Mouse (Mus musculus) testis, adult 2 months (tissue): Measurements from ENCODE around the gene Tbc1d1. TPM values are rescaled to one million over a fixed set of nuclear protein-coding genes. Genes with fewer than 3 reads are reported as not detected.

Experiments used
- H3K27ac ChIP-seq: fragments of 200-500 bp; 2 replicates; pipeline ENCODE4 v1.5.1; 2012; ENCODE audit warnings: low read depth, low read length; ENCODE audit not compliant: control insufficient read depth, insufficient read depth
- H3K27me3 ChIP-seq: fragments of 200-500 bp; 2 replicates; pipeline ENCODE4 v1.6.1; 2012; ENCODE audit warnings: mild to moderate bottlenecking, low read length, moderate library complexity; ENCODE audit not compliant: control insufficient read depth, insufficient read depth
- H3K36me3 ChIP-seq: fragments of 200-500 bp; 2 replicates; pipeline ENCODE4 v1.6.1; 2012; ENCODE audit warnings: mild to moderate bottlenecking, low read length; ENCODE audit not compliant: control insufficient read depth, insufficient read depth
- H3K4me1 ChIP-seq: fragments of 200-500 bp; 2 replicates; pipeline ENCODE4 v1.6.1; 2012; ENCODE audit warnings: low read length; ENCODE audit not compliant: control insufficient read depth, insufficient read depth
- H3K4me3 ChIP-seq: fragments of 200-500 bp; 2 replicates; pipeline ENCODE4 v1.5.1; 2012; ENCODE audit warnings: low read depth, mild to moderate bottlenecking, low read length, moderate library complexity, mixed read lengths; ENCODE audit not compliant: control insufficient read depth
- CTCF ChIP-seq: fragments of 200-500 bp; IDR thresholded peaks from 2 replicates; pipeline ENCODE4 v1.5.1; 2012; ENCODE audit warnings: low read depth, mild to moderate bottlenecking, inconsistent platforms, low read length, moderate library complexity; ENCODE audit not compliant: control insufficient read depth, insufficient read depth, insufficient replicate concordance
- POLR2A ChIP-seq: fragments of 200-500 bp; IDR thresholded peaks from 2 replicates; pipeline ENCODE4 v1.6.1; 2012; ENCODE audit warnings: low read depth, mild to moderate bottlenecking, inconsistent platforms, low read length, moderate library complexity; ENCODE audit not compliant: control insufficient read depth
- polyA plus RNA-seq: library from polyadenylated mRNA; depleted of rRNA; stranded (reverse); fragments of >200 nt; gene quantifications from 2 replicates; pipeline ENCODE4 v1.2.3, GENCODE M21; 2012

Tbc1d1 gene
- polyA plus RNA-seq, 1 experiment: 37.8 TPM

GRCm38 (mm10) chr5:64289202-64290060 is 133.3 kb downstream of the Tbc1d1 start:
- no peak overlapping the region for H3K27ac ChIP-seq
- TF ChIP-seq CTCF (peak; percentile 72; the same call in 1 of the 2 replicates), POLR2A (no peak)
- H3K36me3 ChIP-seq: no peaks in the 10 kb centered on the region; the same call in 1 of the 2 replicates

GRCm38 (mm10) chr5:64290061-64290345 is 133.9 kb downstream of the Tbc1d1 start:
- H3K36me3 ChIP-seq: no peaks in the 10 kb centered on the region
- no peaks in the 10 kb centered on the region for H3K4me1 ChIP-seq
- no peak overlapping the region for H3K27ac ChIP-seq
- H3K27me3 ChIP-seq: no peaks in the 10 kb centered on the region
- TF ChIP-seq POLR2A (no peak), CTCF (no peak)
- no peak overlapping the region for H3K4me3 ChIP-seq

More at GRCm38 (mm10) chr5:64289202-64290060, 133.3 kb downstream of the Tbc1d1 start:
- Histone ChIP-seq H3K27me3 (no peaks in the 10 kb centered on the region), H3K4me3 (no peak overlapping the region), H3K4me1 (no peaks in the 10 kb centered on the region)

DNA sequence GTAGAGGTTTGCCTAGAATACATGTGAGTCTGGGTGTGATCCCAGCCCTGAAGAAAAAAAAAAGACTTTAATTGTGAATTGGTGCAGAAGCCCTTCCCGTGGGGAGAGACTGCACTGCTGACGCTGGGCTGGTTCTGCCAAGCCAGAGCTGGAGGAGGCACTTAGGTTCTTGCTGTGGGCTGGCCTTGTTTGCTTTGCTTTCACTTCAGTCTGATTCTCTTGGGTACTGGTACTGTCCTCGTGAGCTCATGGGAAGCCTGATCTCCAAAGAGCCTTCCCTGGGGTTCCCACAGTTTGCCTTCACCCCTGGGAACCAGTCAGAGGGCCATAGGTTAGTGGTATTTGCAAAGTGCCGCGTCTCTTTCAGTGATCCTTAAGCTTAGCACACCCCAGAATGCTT is 135.6 kb downstream of the Tbc1d1 start:
- peaks cover 2% of the 10 kb centered on the region; the same call in 1 of the 2 replicates for H3K4me1 ChIP-seq
- H3K27ac ChIP-seq: no peak overlapping the region
- H3K27me3 ChIP-seq: no peaks in the 10 kb centered on the region
- no peak overlapping the region for H3K4me3 ChIP-seq
- no peaks in the 10 kb centered on the region; the same call in 1 of the 2 replicates for H3K36me3 ChIP-seq
- TF ChIP-seq POLR2A (no peak), CTCF (no peak)

DNA sequence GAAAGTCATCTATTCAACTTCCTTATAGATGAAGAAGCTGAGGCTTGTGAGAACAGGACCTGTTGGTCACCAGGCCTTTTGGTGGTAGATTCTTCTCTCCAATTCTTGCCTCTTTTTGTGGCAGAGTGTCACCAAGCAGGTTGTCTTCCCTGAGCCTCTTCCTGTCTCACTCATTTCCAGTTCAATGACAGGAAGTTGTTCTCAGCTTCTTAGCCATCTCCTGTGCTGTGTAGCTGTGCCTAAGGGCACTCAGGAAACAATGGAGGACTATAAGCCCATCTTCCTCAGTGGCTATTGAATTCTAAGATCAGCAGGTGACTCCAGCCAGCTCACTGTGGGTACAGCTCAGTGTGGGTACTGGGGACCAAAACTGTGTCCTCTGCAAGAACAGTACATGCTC is 139.5 kb downstream of the Tbc1d1 start:
- no peaks in the 10 kb centered on the region; the same call in 1 of the 2 replicates for H3K36me3 ChIP-seq
- H3K27ac ChIP-seq: no peak overlapping the region

GRCm38 (mm10) chr5:64296328-64296727 is 140.2 kb downstream of the Tbc1d1 start:
- no peaks in the 10 kb centered on the region; the same call in 1 of the 2 replicates for H3K36me3 ChIP-seq
- TF ChIP-seq POLR2A (no peak), CTCF (no peak)
- no peaks in the 10 kb centered on the region for H3K27me3 ChIP-seq
- H3K4me1 ChIP-seq: peaks cover 5% of the 10 kb centered on the region
- H3K27ac ChIP-seq: no peak overlapping the region
- no peak overlapping the region for H3K4me3 ChIP-seq

More for the DNA sequence above, 139.5 kb downstream of the Tbc1d1 start:
- H3K4me3 ChIP-seq: no peak overlapping the region
- no peak for TF ChIP-seq CTCF
- H3K27me3 ChIP-seq: no peaks in the 10 kb centered on the region
- peaks cover 5% of the 10 kb centered on the region for H3K4me1 ChIP-seq

- TF ChIP-seq CTCF: no peak
- no peak for TF ChIP-seq POLR2A
- H3K36me3 ChIP-seq: no peaks in the 10 kb centered on the region; the same call in 1 of the 2 replicates
- H3K4me1 ChIP-seq: peaks cover 5% of the 10 kb centered on the region
- no peak overlapping the region for H3K4me3 ChIP-seq
- H3K27ac ChIP-seq: no peak overlapping the region
- no peaks in the 10 kb centered on the region for H3K27me3 ChIP-seq
These were observed 141.0 kb downstream of the Tbc1d1 start for GRCm38 (mm10) chr5:64297100-64297499.

GRCm38 (mm10) chr5:64298331-64299036 is 142.4 kb downstream of the Tbc1d1 start:
- TF ChIP-seq POLR2A (no peak), CTCF (no peak)
- H3K4me1 ChIP-seq: peaks cover 7% of the 10 kb centered on the region
- H3K27ac ChIP-seq: peak overlapping the region; percentile 21; the same call in 1 of the 2 replicates
- no peak overlapping the region for H3K4me3 ChIP-seq
- no peaks in the 10 kb centered on the region; the same call in 1 of the 2 replicates for H3K36me3 ChIP-seq
- H3K27me3 ChIP-seq: no peaks in the 10 kb centered on the region
